Mouse (Mus musculus): ENCODE results near the gene Fam131a.
"Not testable (repeated sequence)": the region's sequence is repeated elsewhere in the genome, so short reads cannot be mapped to it uniquely, and the experiment has no call there.

Fam131a gene

GRCm38 (mm10) chr16:20693111-20693701, at the start of gene Fam131a:
Fam131a (plus strand) TSS chr16:20693241.
- in situ Hi-C loops (cut with MboI), result no loop called here

DNA sequence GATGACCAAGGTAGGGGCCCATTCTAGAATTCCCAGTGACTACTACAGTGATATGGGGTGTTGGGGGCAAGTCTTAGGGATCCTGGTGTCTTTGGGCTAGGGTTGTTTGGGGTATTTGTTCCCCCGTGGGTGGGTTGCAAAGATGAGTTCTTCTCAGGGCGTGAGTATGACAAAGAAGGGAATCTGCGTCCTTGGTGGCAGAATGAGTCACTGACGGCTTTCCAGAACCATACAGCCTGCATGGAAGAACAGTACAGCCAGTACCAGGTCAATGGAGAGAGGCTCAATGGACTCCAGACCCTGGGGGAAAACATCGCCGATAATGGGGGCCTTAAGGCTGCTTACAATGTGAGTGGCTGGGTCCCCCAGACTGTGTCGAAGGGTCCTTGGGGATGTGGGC, 49.1 kb upstream of the Fam131a start:
- in situ Hi-C loops (cut with MboI), result loop anchor here (10.0 kb wide), 1 partner anchor 149 kb away; the partner anchor contains the start of gene Eif2b5

DNA sequence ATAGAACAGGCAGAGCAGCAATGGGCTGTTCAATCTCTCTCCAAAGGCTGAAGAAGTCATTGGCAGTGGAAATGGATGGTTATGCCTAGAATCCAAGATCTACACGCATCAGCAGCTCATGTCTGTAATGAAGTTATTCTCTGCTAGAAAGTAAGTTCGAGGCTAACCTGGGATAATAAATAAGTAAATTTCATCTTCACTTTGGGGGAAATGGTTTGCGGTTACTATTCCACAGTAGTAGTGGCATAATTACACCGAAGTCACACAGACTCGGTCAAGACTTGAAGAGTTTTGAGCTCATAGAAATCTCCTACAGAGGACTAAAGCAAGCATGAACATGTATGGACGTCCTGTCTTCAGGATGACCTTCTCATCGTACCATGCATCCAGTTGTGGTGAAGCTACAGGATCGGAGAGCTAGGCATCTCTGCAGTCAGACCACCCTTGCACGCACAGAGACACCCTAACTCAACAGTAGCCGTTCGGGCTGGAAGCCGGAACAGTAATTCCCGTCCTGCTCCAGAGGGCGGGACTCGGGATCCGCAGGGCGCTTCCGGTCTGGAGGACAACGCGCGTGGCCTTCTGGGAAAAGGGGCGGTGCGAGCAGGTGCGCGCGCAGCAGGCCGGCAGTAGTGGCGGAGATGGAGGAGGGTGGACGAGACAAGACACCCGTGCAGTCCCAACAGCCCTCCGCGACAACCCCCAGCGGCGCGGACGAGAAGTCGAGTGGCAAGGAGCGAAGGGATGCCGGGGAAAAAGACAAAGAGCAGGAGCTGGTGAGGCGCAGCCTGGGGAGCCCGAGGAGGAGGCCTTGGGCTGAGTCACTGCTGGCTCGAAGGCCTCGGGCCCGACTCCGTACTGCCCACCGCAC, 41.7 kb upstream of the Fam131a start, which contains the start of gene Psmd2:
Gene Psmd2 (plus strand): TSS at position 577 of the 871 bp plus-strand sequence.
- in situ Hi-C loops (cut with MboI), result no loop called here

DNA sequence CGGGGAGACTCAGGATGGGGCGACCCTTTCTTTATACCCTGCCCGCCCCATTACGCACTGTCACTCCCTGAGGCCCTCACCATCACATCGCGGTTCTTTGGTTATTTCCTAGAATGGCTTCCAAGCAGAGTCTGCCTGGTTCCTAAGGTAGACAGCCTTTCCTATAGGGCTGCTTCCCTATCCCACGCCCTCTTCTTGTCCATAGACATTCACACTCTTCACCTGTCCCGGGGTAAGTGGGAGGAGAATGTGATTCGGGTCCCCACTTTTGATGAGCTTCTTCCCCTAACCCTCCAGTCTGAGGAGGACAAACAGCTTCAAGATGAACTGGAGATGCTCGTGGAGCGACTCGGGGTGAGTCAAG, 41.1 kb upstream of the Fam131a start:
- in situ Hi-C loops (cut with MboI), result no loop called here

DNA sequence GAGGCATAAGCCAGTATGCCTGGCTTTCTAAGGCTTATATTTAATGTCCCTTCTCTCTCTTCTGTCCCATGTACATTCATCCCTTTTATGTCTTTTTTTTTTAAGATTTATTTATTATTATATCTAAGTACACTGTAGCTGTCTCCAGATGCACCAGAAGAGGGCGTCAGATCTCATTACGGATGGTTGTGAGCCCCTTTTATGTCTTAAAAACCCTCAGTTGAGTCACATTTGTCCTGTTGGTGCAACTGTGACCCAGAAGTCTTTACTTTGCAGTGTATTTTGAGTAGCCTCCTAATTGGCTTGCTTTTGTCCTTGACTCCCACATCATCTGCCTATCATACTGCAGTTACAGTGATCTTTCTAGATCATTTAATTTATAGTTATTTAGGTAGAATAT, 39.7 kb upstream of the Fam131a start:
- in situ Hi-C loops (cut with MboI), result no loop called here

GRCm38 (mm10) chr16:20657661-20658060, 35.4 kb upstream of the Fam131a start:
- in situ Hi-C loops (cut with MboI), result no loop called here

DNA sequence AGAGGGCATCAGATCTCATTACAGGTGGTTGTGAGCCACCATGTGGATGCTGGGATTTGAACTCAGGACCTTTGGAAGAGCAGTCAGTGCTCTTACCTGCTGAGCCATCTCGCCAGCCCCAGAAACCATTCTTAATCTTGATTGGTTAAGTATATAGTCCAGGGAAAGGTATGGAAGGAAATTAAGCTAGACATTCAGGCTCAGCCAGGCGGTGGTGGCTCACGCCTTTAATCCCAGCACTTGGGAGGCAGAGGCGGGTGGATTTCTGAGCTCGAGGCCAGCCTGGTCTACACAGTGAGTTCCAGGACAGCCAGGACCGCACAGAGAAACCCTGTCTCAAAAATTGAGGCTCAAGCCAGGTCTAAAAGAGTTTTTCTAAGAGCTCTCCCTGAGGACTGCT, 25.0 kb upstream of the Fam131a start, which contains the start of gene Eif4g1:
Gene Eif4g1 (plus strand): TSS at position 301 of the 400 bp plus-strand sequence.
- in situ Hi-C loops (cut with MboI), result not testable (repeated sequence)

DNA sequence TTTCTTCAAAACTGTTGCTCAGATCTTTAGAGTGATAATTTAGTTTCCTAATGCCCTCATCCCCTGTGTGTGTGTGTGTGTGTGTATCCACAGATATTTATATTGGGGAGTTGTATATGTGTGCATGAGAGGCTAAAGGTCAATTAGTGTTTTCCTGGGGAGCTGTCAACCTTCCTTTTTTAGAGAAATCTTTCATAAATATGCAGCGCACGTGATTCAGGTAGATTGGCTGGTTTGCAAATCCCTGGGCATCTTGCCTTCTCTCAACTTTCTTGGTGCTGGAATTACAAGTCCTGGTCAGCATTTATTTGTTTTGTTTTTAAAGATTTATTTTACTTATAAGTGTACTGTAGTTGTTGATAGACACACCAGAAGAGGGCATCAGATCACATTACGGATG, 22.8 kb upstream of the Fam131a start:
- in situ Hi-C loops (cut with MboI), result no loop called here

DNA sequence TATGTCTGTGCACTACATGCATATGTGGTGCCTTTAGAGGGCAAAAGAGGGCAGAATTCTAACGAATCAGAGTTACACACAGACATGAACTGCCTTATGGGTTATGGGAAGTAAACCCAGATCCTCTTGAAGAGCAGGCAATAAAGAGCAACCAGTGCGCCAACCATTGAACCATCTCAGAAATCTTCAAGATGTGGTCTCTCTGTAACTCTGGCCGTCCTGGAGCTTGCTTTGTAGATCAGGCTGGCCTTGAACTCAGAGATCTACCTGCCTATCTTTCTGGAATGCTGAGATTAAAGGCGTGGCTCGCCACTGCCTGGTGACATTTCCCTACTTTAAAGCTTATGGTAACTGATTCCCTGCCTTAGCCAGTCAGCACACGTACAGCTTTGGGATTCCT, 21.2 kb upstream of the Fam131a start:
- in situ Hi-C loops (cut with MboI), result no loop called here

DNA sequence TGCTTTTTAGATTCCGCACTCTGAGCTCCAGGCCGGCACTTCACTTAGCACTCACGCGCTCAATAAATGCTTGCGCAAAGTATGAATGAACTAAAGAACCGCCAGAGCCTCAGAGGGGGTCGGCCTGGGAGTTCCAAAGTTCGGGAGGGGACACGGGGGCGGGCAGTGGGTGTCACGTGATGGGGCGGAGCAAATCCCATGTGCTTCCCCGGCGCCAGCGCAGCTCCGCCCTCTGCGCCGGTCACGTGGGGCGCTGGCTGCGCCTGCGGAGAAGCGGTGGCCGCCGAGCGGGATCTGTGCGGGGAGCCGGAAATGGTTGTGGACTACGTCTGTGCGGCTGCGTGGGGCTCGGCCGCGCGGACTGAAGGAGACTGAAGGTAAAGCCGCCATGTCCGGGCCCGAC, 20.5 kb upstream of the Fam131a start:
- in situ Hi-C loops (cut with MboI), result no loop called here

GRCm38 (mm10) chr16:20672965-20673705, 19.9 kb upstream of the Fam131a start:
- in situ Hi-C loops (cut with MboI), result no loop called here

GRCm38 (mm10) chr16:20673706-20674303, 19.2 kb upstream of the Fam131a start:
- in situ Hi-C loops (cut with MboI), result no loop called here

- in situ Hi-C loops (cut with MboI), result no loop called here
These were observed 17.8 kb upstream of the Fam131a start for GRCm38 (mm10) chr16:20675213-20675612.

- in situ Hi-C loops (cut with MboI), result no loop called here
These were observed 16.3 kb upstream of the Fam131a start for GRCm38 (mm10) chr16:20676702-20677101.

DNA sequence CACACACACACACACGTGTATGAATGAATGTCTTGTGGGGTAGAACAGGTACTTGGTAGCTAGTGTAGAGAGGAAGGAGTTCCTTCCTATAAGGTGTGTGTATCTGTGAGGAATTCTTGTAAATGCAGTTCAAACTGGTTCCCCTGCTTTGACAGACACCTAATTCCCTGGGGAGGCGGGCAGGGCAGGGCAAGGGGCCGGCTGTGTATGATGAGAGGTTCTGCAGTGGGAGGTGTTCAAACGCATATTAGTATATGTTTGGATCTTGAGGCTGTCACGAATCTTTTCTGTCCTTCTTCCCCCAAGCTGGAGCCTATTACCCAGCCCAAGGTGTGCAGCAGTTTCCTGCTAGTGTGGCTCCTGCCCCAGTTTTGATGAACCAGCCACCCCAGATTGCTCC, 15.7 kb upstream of the Fam131a start:
- in situ Hi-C loops (cut with MboI), result no loop called here

DNA sequence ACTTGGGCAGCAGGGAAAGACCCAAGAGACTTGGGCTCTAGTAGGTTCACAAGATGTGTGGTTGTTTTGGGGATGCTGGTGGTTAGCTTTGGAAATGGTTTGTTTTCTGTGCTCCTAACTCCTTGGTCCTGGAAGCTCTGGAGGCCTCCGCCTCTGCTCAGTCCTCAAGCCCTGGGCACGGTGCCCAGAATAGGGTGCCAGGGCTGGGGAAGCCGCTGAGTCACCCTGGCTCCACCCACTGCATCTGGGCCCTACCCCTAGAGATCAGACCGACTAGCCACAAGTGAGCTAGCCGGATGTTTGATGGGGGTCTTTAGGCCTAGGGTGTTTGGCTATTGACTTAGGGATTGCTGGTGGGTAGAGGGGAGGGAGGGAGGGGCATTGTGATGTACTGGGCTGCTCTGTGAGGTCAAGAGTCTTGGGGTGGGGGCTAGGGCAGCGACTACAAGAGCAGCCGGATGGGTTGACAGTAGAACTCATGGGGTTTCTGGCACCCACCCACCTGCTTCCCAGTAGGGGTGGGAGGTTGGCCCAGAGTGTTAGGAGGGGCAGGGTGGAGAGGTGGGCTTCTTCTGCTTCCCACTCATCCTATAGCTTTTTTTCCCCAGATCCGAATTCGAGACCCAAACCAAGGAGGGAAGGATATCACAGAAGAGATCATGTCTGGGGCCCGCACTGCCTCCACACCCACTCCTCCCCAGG, 14.9 kb upstream of the Fam131a start:
- in situ Hi-C loops (cut with MboI), result no loop called here

- in situ Hi-C loops (cut with MboI), result no loop called here
These were observed 2.3 kb upstream of the Fam131a start for GRCm38 (mm10) chr16:20690774-20691173.

GRCm38 (mm10) chr16:20691617-20692016, 1.4 kb upstream of the Fam131a start:
- in situ Hi-C loops (cut with MboI), result no loop called here

- in situ Hi-C loops (cut with MboI), result no loop called here
These were observed 638 bp upstream of the Fam131a start for GRCm38 (mm10) chr16:20692241-20692965.

GRCm38 (mm10) chr16:20694781-20695180, 1.7 kb downstream of the Fam131a start:
- in situ Hi-C loops (cut with MboI), result no loop called here
